Mouse (Mus musculus) liver, postnatal 0 days (tissue): ENCODE measurements at regions not wholly inside any gene's neighbourhood (a gene's known extent, or its start where the extent isn't known, plus 50 kb on each side); places are given as distances from the start of the nearest gene placed in this dataset.

Source experiments
- CTCF ChIP-seq: sonication (generic); IDR thresholded peaks from 2 replicates; pipeline ENCODE4 v1.5.1; 2016; ENCODE audit warnings: antibody characterized with exemption, low read depth
- EP300 ChIP-seq: IDR thresholded peaks from 2 replicates; pipeline ENCODE4 v1.6.1; 2016; ENCODE audit warnings: antibody characterized with exemption, low read depth, mild to moderate bottlenecking

GRCm38 (mm10) chr3:39069011-39069410, 182.3 kb downstream of the Fat4 start:
- TF ChIP-seq CTCF (no peak), EP300 (no peak)
